ENCODE assay signal across 1 mouse cellular context in the genomic region with DNA sequence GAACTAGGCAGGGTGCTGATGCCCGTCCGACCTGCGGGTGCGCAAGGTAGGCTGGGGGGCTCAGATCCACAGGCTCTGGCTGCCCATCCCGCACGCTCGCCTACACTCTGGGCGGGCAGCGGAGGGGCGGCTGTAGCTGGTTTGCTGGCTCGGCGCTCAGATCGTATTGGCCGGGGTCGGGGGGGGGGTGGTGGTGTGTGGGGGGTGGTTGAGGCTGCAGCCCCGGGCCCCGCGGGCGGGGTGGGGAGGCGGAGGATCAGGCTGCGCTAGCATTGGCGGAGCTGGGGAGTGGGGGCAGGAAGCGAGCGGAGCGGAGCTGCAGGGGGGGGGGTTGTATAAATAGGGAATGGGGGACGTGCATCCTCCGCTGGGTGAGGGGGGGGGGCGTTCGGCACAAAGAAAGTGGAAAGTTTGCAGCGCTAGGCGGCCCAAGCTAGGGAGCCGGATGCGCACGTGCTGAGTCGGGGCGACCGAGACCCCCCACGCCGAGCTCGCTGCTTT.
TF ChIP-seq lines count a peak whose summit lies in the region.

No protein-coding gene starts in this region.

TF ChIP-seq in CH12.LX, 34 proteins besides CTCF, POLR2A, EP300 and RAD21 (continued from another document):
- TF ChIP-seq GABPA (IDR thresholded peaks at IDR 0.05; ENCODE audit: insufficient replicate concordance, low read depth, low read length): no peak
